Mouse (Mus musculus) brown adipose tissue, adult 24 weeks (tissue): Measurements from ENCODE around the gene Lbhd2. TPM values are rescaled to one million over a fixed set of nuclear protein-coding genes. Genes with fewer than 3 reads are reported as not detected.

Experiments
- H3K27ac ChIP-seq: fragments of 200-500 bp; replicated peaks from 2 replicates; pipeline ENCODE4 v1.5.1; 2012; ENCODE audit warnings: low read depth, mild to moderate bottlenecking, low read length
- H3K4me1 ChIP-seq: fragments of 200-500 bp; 2 replicates; pipeline ENCODE4 v1.6.1; 2012; ENCODE audit warnings: low read length, mixed read lengths; ENCODE audit not compliant: control insufficient read depth, insufficient read depth, insufficient read length
- H3K4me3 ChIP-seq: fragments of 200-500 bp; 2 replicates; pipeline ENCODE4 v1.5.1; 2012; ENCODE audit warnings: low read depth, mild to moderate bottlenecking, low read length, moderate library complexity; ENCODE audit not compliant: insufficient read depth
- polyA plus RNA-seq: library from polyadenylated mRNA; stranded (reverse); fragments of >200 nt; gene quantifications from 2 replicates; pipeline ENCODE4 v1.2.4, GENCODE M21; 2012; ENCODE audit not compliant: missing spikeins, insufficient read depth, insufficient read length

The Lbhd2 gene
- polyA plus RNA-seq, 1 experiment = not detected

- no peaks in the 10 kb centered on the region for H3K4me1 ChIP-seq
- no peak overlapping the region for H3K27ac ChIP-seq
- H3K4me3 ChIP-seq = no peak overlapping the region
Observed at GRCm38 (mm10) chr12:111420946-111421709, 14.5 kb downstream of the Lbhd2 start.

- no peaks in the 10 kb centered on the region for H3K4me1 ChIP-seq
- no peak overlapping the region for H3K27ac ChIP-seq
- H3K4me3 ChIP-seq = no peak overlapping the region
Observed at GRCm38 (mm10) chr12:111422852-111423251, 16.2 kb downstream of the Lbhd2 start.

- Histone ChIP-seq H3K4me3 (no peak overlapping the region), H3K27ac (no peak overlapping the region), H3K4me1 (no peaks in the 10 kb centered on the region)
Observed at GRCm38 (mm10) chr12:111423570-111424129, 17.0 kb downstream of the Lbhd2 start.

GRCm38 (mm10) chr12:111424547-111424946, 17.9 kb downstream of the Lbhd2 start:
- H3K4me1 ChIP-seq = peaks cover 2% of the 10 kb centered on the region; the same call in 1 of the 2 replicates
- no peak overlapping the region for H3K27ac ChIP-seq
- no peak overlapping the region for H3K4me3 ChIP-seq

- Histone ChIP-seq H3K4me1 (peaks cover 7% of the 10 kb centered on the region), H3K27ac (no peak overlapping the region), H3K4me3 (no peak overlapping the region)
Observed at GRCm38 (mm10) chr12:111425258-111425657, 18.6 kb downstream of the Lbhd2 start.

- Histone ChIP-seq H3K4me1 (peaks cover 8% of the 10 kb centered on the region), H3K27ac (no peak overlapping the region), H3K4me3 (no peak overlapping the region)
Observed at GRCm38 (mm10) chr12:111425789-111426460, 19.3 kb downstream of the Lbhd2 start.

GRCm38 (mm10) chr12:111427438-111428113, 21.0 kb downstream of the Lbhd2 start:
- Histone ChIP-seq H3K4me1 (peaks cover 14% of the 10 kb centered on the region), H3K27ac (no peak overlapping the region), H3K4me3 (no peak overlapping the region)

GRCm38 (mm10) chr12:111428364-111428763, 21.8 kb downstream of the Lbhd2 start:
- H3K4me3 ChIP-seq = no peak overlapping the region
- H3K4me1 ChIP-seq = peaks cover 17% of the 10 kb centered on the region
- no peak overlapping the region for H3K27ac ChIP-seq

GRCm38 (mm10) chr12:111428961-111429911, 22.6 kb downstream of the Lbhd2 start:
- H3K4me1 ChIP-seq = peaks cover 19% of the 10 kb centered on the region
- peak overlapping the region; percentile 59 for H3K4me3 ChIP-seq
- H3K27ac ChIP-seq = no peak overlapping the region; the same call in 1 of the 2 replicates

GRCm38 (mm10) chr12:111430049-111430867, 23.6 kb downstream of the Lbhd2 start:
- Histone ChIP-seq H3K4me3 (peak overlapping the region; percentile 59; the same call in 1 of the 2 replicates), H3K27ac (0 out of 2 replicates have a peak overlapping the region, but pooled peaks have one; percentile 6), H3K4me1 (peaks cover 26% of the 10 kb centered on the region)

GRCm38 (mm10) chr12:111430868-111431817, 24.5 kb downstream of the Lbhd2 start:
- peaks cover 27% of the 10 kb centered on the region for H3K4me1 ChIP-seq
- no peak overlapping the region for H3K27ac ChIP-seq
- no peak overlapping the region for H3K4me3 ChIP-seq

- no peak overlapping the region for H3K4me3 ChIP-seq
- peaks cover 27% of the 10 kb centered on the region for H3K4me1 ChIP-seq
- H3K27ac ChIP-seq = no peak overlapping the region
Observed at GRCm38 (mm10) chr12:111432097-111432496, 25.5 kb downstream of the Lbhd2 start.
